Mouse (Mus musculus): ENCODE results near the gene Tmem120a.

DNA sequence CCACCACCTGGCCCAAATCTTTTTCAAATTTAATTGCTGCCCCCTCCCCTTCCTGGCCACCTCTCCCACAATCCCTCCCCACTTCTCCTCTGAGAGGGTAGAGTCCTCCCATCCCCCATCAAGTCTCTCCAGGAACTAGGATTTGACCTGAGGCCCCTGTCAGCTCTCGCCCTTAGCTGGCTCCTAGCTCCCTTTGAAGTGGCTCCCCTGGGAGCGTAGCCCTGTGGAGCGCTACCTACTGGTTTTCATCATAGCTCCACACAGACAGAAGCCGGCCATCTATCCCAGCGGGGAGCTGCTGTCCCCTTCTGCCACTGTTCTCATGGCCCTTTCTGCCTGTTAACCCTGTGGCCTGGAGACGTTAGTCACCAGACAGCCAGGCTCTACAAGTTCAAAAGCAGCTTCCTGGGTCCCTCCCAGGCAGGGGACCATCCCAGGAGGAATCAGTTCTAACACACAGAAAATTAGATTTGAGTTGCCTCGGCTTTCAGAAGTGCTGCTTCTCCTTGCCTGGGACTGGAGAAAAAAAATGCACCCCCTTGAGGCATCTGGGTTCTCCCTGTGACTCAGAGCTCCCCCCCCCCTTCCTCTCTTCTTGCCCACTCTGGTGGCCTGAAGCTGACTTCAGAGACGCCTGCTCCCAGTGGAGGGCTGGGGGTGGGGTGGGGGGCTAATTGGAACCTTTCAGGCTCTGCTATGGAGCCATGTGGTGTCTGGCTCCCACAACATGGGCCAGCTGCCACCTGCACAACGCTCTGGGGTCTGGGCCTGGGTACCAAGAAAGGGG, 19.5 kb downstream of the Tmem120a start:
- no peak for TF ChIP-seq POLR2A (IDR thresholded peaks at IDR 0.05; ENCODE audit: control insufficient read depth, low read depth, low read length)
- no peak for TF ChIP-seq CTCF (IDR thresholded peaks at IDR 0.05; ENCODE audit: control insufficient read depth, insufficient read depth, insufficient replicate concordance, low read depth, low read length)

All from testis, adult 2 months (tissue).